Mouse (Mus musculus) intestine, embryonic 16.5 days (tissue): ENCODE results near the gene Isl2. TPM values are rescaled to one million over a fixed set of nuclear protein-coding genes. Genes with fewer than 3 reads are reported as not detected.

Experiments used
- ATAC-seq: fragments of 200-750 bp; cut with Nextera tagmentation; 2 replicates; pipeline ENCODE4 v1.8.0; 2017; ENCODE audit warnings: moderate TSS enrichment, moderate library complexity
- H3K27ac ChIP-seq: fragments of 300-500 bp; sonication (generic); 2 replicates; pipeline ENCODE4 v1.5.1; 2014; ENCODE audit warnings: mild to moderate bottlenecking, low read length
- H3K27me3 ChIP-seq: fragments of 300-500 bp; sonication (generic); replicated peaks from 2 replicates; pipeline ENCODE4 v1.6.1; 2014; ENCODE audit warnings: low read length, control low read depth, mixed read lengths; ENCODE audit not compliant: control insufficient read depth, insufficient read depth
- H3K36me3 ChIP-seq: fragments of 300-500 bp; sonication (generic); 2 replicates; pipeline ENCODE4 v1.6.1; 2014; ENCODE audit warnings: low read length, control low read depth; ENCODE audit not compliant: control insufficient read depth, insufficient read depth
- H3K4me1 ChIP-seq: fragments of 300-500 bp; sonication (generic); 2 replicates; pipeline ENCODE4 v1.6.1; 2014; ENCODE audit warnings: low read length, control low read depth, mixed read lengths; ENCODE audit not compliant: control insufficient read depth, insufficient read depth
- H3K4me2 ChIP-seq: fragments of 300-500 bp; sonication (generic); 2 replicates; pipeline ENCODE4 v1.6.1; 2014; ENCODE audit warnings: low read depth, low read length, control low read depth
- H3K4me3 ChIP-seq: fragments of 300-500 bp; sonication (generic); 2 replicates; pipeline ENCODE4 v1.5.1; 2014; ENCODE audit warnings: mild to moderate bottlenecking, low read length
- H3K9ac ChIP-seq: fragments of 300-500 bp; sonication (generic); 2 replicates; pipeline ENCODE4 v1.6.1; 2014; ENCODE audit warnings: low read depth, low read length
- H3K9me3 ChIP-seq: fragments of 300-500 bp; sonication (generic); 2 replicates; pipeline ENCODE4 v1.6.1; 2016; ENCODE audit warnings: low read length, control low read depth; ENCODE audit not compliant: control insufficient read depth
- WGBS: fragments of 180-500 bp; shearing (Covaris S2); extraction: QIAGEN DNeasy Blood & Tissue Kit; methylation state at CpG from one replicate; pipeline ENCODE4 v1.1.7; 2014; 5-methylcytosine and 5-hydroxymethylcytosine counted together
- polyA plus RNA-seq: library from polyadenylated mRNA; unstranded; fragments of >200 nt; fragmentation: Nextera tagmentation; extraction: Ambion mirVana; gene quantifications from 2 replicates; pipeline ENCODE4 v1.2.1, GENCODE M21; 2015

The Isl2 gene
- polyA plus RNA-seq, result 2.6 and 2.8 TPM in 2 replicates

DNA sequence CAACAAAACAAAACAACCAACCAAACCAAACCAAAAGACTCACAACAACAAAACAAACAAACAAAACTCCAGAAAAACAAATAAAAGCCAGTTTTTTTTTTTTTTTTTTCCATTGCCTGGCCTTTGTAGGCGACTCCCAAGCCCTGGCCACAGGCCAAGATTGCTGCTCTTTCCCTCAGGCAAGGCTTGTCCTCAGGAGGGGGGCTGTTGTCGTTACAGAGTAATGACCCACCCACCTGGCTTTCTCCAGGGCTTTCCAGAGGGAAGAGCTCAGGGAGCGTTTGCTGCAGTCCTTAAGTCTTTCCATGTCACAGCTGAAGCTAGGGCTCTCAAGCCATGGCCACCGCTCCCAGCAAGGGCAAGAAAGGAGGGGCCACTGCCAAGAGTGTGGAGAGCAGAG, at the start of gene Isl2:
Gene Isl2 (plus strand): TSS at position 296 of the 400 bp plus-strand sequence.
- Histone ChIP-seq H3K9ac (peak within 1 kb of the TSS; percentile 52), H3K4me1 (peaks cover 15% of the 10 kb centered on the region), H3K27ac (no peak within 1 kb of the TSS), H3K9me3 (no peaks in the 10 kb centered on the region), H3K27me3 (peaks cover 29% of the 10 kb centered on the region), H3K4me2 (peak within 1 kb of the TSS; percentile 77), H3K4me3 (peak within 1 kb of the TSS; percentile 51), H3K36me3 (no peaks in the 10 kb centered on the region)
- WGBS, result 26% methylated on average over 4 of the region's 4 CpGs
- ATAC-seq, result no peak

DNA sequence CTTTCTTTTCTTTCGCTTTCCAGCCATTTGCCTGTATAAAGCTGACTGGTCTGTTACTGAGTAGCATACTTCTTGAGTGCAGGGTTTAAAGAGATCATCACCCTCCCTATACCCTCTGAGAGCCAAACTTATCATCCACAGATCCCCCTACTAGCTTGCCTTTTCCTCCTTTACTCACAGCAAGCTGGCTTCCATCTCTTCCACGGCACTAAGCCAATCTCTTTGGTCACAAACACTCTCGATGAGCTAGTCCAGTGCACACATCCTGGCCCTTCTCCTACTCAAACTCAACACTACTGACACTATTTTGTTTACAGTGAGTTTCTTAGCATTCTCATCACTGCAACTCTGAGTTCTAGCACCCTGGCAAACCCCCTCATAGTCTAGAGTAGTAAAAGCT, 30.6 kb upstream of the Isl2 start:
- Histone ChIP-seq H3K36me3 (no peaks in the 10 kb centered on the region), H3K4me2 (no peak overlapping the region), H3K4me3 (no peak overlapping the region), H3K9ac (no peak overlapping the region), H3K4me1 (peaks cover 8% of the 10 kb centered on the region; the same call in 1 of the 2 replicates), H3K27ac (no peak overlapping the region), H3K9me3 (no peaks in the 10 kb centered on the region), H3K27me3 (no peaks in the 10 kb centered on the region)
- WGBS, result 70% methylated on average over 3 of the region's 3 CpGs
- ATAC-seq, result no peak

DNA sequence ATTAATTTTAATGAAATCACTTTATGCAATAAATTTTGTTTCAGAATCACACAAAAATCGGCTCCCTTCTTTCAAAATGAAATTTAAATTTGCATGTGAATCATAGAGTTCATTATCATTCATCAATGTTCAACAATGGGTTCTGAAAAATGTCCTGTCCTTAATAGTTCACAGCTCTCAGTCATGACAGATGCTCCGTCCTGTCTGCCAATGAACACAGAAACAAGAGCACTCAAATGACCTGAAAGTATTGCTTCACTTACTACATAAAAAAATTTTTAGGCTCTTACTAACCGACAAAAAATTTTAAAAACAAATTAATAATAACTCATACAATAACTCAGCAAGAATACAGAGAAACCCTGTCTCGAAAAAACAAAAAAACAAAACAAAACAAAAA, 29.8 kb upstream of the Isl2 start:
- Histone ChIP-seq H3K27me3 (no peaks in the 10 kb centered on the region), H3K9ac (no peak overlapping the region), H3K4me3 (no peak overlapping the region), H3K4me1 (peaks cover 8% of the 10 kb centered on the region; the same call in 1 of the 2 replicates), H3K9me3 (no peaks in the 10 kb centered on the region), H3K36me3 (no peaks in the 10 kb centered on the region), H3K27ac (no peak overlapping the region), H3K4me2 (no peak overlapping the region)
- WGBS, result 84% methylated on average over 4 of the region's 4 CpGs
- ATAC-seq, result no peak

- ATAC-seq, result no peak
- no peak overlapping the region for H3K27ac ChIP-seq
- no peak overlapping the region for H3K4me2 ChIP-seq
- WGBS, result 53% methylated on average over 1 of the region's 1 CpGs
- H3K4me1 ChIP-seq, result peaks cover 8% of the 10 kb centered on the region; the same call in 1 of the 2 replicates
- no peak overlapping the region for H3K4me3 ChIP-seq
- H3K9me3 ChIP-seq, result no peaks in the 10 kb centered on the region
- no peaks in the 10 kb centered on the region for H3K36me3 ChIP-seq
- no peak overlapping the region for H3K9ac ChIP-seq
- no peaks in the 10 kb centered on the region for H3K27me3 ChIP-seq
Observed at GRCm38 (mm10) chr9:55509731-55510130, 28.7 kb upstream of the Isl2 start.

GRCm38 (mm10) chr9:55510651-55511235, 27.7 kb upstream of the Isl2 start:
- peak overlapping the region; percentile 55 for H3K4me2 ChIP-seq
- peak overlapping the region; percentile 88 for H3K4me3 ChIP-seq
- 74% methylated on average over 10 of the region's 10 CpGs for WGBS
- H3K27me3 ChIP-seq, result no peaks in the 10 kb centered on the region
- no peaks in the 10 kb centered on the region for H3K36me3 ChIP-seq
- H3K4me1 ChIP-seq, result peaks cover 8% of the 10 kb centered on the region; the same call in 1 of the 2 replicates
- 0 out of 2 replicates have a peak overlapping the region, but pooled peaks have one; percentile 92 for H3K27ac ChIP-seq
- peak overlapping the region; percentile 97; the same call in 1 of the 2 replicates for H3K9ac ChIP-seq
- H3K9me3 ChIP-seq, result no peaks in the 10 kb centered on the region
- ATAC-seq, result no peak

DNA sequence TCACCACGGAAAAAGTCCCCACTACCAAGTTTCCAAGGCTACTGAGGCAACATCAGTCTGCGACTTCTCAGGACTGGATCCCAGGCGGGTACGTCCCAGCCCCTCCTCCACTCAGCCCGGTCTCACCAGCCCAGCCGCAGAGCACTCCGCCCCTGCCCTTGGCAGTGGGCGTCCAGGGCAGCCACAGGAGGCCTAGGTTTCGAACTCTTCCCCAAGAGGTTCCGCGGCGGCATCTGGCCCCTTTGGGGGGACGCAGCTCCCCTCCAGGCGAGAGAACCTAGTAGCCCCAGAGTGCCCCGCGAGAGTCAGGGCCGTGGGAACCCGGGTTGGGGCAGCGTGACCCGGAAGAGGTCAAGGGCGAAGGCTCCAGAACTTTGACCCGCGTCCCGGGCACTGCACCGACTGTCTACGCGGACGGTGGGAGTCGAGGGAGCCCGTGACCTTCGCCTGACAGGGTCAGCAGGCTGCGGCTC, 26.9 kb upstream of the Isl2 start:
- peak overlapping the region; percentile 97 for H3K9ac ChIP-seq
- no peaks in the 10 kb centered on the region for H3K27me3 ChIP-seq
- H3K4me1 ChIP-seq, result peaks cover 8% of the 10 kb centered on the region; the same call in 1 of the 2 replicates
- peak overlapping the region; percentile 92 for H3K27ac ChIP-seq
- H3K36me3 ChIP-seq, result no peaks in the 10 kb centered on the region
- peak; percentile 81 for ATAC-seq
- H3K4me2 ChIP-seq, result peak overlapping the region; percentile 55
- no peaks in the 10 kb centered on the region for H3K9me3 ChIP-seq
- WGBS, result 0% methylated on average over 32 of the region's 32 CpGs
- peak overlapping the region; percentile 88 for H3K4me3 ChIP-seq

GRCm38 (mm10) chr9:55512027-55512543, 26.4 kb upstream of the Isl2 start, which contains the start of gene Etfa:
Gene Etfa, minus strand, starts transcription at chr9:55512243.
- peak within 1 kb of the TSS; percentile 92 for H3K27ac ChIP-seq

DNA sequence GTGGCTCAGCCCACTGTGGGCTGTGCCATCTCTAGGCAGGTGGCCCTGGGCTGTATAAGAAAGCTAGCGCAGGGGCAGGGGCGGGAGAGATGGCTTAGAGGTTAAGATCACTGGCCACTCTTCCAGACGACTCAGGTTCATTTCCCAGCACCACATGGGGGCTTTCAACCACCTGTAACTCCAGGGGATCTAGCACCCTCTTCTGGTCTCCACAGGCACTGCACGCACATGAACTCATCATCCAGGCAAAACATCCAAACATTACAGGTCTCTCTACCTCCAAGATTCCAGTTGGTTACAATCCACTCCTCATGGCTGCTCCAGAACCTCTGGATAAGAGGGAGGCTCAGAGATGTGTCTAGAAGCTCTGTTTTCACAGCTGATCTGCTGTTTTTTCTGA, 12.8 kb upstream of the Isl2 start:
- Histone ChIP-seq H3K4me2 (no peak overlapping the region), H3K4me1 (peaks cover 5% of the 10 kb centered on the region; the same call in 1 of the 2 replicates), H3K27ac (no peak overlapping the region), H3K9ac (no peak overlapping the region), H3K27me3 (no peaks in the 10 kb centered on the region), H3K4me3 (no peak overlapping the region), H3K36me3 (no peaks in the 10 kb centered on the region), H3K9me3 (no peaks in the 10 kb centered on the region)
- ATAC-seq, result no peak
- WGBS, result 60% methylated on average over 4 of the region's 4 CpGs

More at GRCm38 (mm10) chr9:55512027-55512543, 26.4 kb upstream of the Isl2 start, which contains the start of gene Etfa:
- ATAC-seq, result peak; percentile 99
- Histone ChIP-seq H3K9me3 (no peaks in the 10 kb centered on the region), H3K4me3 (peak within 1 kb of the TSS; percentile 88), H3K4me2 (peak within 1 kb of the TSS; percentile 77), H3K4me1 (peaks cover 8% of the 10 kb centered on the region; the same call in 1 of the 2 replicates), H3K27me3 (no peaks in the 10 kb centered on the region), H3K36me3 (no peaks in the 10 kb centered on the region), H3K9ac (peak within 1 kb of the TSS; percentile 97)
- under 1% methylated on average over 47 of the region's 47 CpGs for WGBS

DNA sequence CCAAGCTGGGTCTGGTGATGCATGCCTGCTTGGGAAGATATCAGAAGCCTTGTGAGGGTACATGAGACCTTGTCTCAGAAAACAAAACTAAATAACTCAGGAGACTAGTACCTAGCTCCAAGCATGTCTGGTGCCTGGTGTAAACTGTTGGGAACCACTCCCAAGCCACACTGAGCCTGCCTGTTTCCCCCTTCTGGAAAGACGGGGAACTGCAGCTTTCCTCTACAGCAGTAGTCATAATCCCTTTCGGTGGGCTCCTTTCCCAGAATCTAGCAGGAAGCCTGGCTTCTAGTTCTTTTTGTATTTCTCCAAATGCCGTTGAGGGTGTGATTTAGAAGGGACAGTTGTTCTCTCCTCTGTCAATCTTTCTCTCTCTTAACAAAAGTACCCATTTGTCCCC, 2.6 kb upstream of the Isl2 start:
- Histone ChIP-seq H3K9ac (no peak overlapping the region), H3K27me3 (peaks cover 22% of the 10 kb centered on the region), H3K36me3 (no peaks in the 10 kb centered on the region), H3K4me1 (0 out of 2 replicates have a peak, but pooled peaks cover 5% of the 10 kb centered on the region), H3K27ac (no peak overlapping the region), H3K4me2 (no peak overlapping the region), H3K9me3 (no peaks in the 10 kb centered on the region), H3K4me3 (no peak overlapping the region)
- no peak for ATAC-seq
- WGBS, result 27% methylated on average over 3 of the region's 3 CpGs
